Mouse (Mus musculus) intestine, postnatal 0 days (tissue): ENCODE data around the gene Gramd1b. TPM values are rescaled to one million over a fixed set of nuclear protein-coding genes. Genes with fewer than 3 reads are reported as not detected.

ENCODE experiments used
- ATAC-seq: fragments of 200-750 bp; cut with Nextera tagmentation; 2 replicates; pipeline ENCODE4 v1.8.0; 2017; ENCODE audit warnings: mild to moderate bottlenecking, moderate TSS enrichment, moderate library complexity
- H3K27ac ChIP-seq: fragments of 300-500 bp; sonication (generic); 2 replicates; pipeline ENCODE4 v1.5.1; 2014; ENCODE audit warnings: mild to moderate bottlenecking, low read depth, low read length, moderate library complexity
- H3K27me3 ChIP-seq: fragments of 300-500 bp; sonication (generic); replicated peaks from 2 replicates; pipeline ENCODE4 v1.6.1; 2014; ENCODE audit warnings: low read length, mixed read lengths; ENCODE audit not compliant: control insufficient read depth, insufficient read depth
- H3K36me3 ChIP-seq: fragments of 300-500 bp; sonication (generic); 2 replicates; pipeline ENCODE4 v1.6.1; 2014; ENCODE audit warnings: mild to moderate bottlenecking, moderate library complexity; ENCODE audit not compliant: control insufficient read depth, insufficient read depth
- H3K4me1 ChIP-seq: fragments of 300-500 bp; sonication (generic); replicated peaks from 2 replicates; pipeline ENCODE4 v1.6.1; 2014; ENCODE audit warnings: antibody characterized with exemption, low read length, mixed read lengths; ENCODE audit not compliant: control insufficient read depth, insufficient read depth
- H3K4me2 ChIP-seq: fragments of 300-500 bp; sonication (generic); replicated peaks from 2 replicates; pipeline ENCODE4 v1.6.1; 2014; ENCODE audit warnings: low read depth, mild to moderate bottlenecking, moderate library complexity
- H3K4me3 ChIP-seq: fragments of 300-500 bp; sonication (generic); 2 replicates; pipeline ENCODE4 v1.5.1; 2014; ENCODE audit warnings: low read depth, low read length
- H3K9ac ChIP-seq: fragments of 300-500 bp; sonication (generic); 2 replicates; pipeline ENCODE4 v1.6.1; 2014; ENCODE audit warnings: mild to moderate bottlenecking, low read depth, low read length
- H3K9me3 ChIP-seq: fragments of 300-500 bp; sonication (generic); 2 replicates; pipeline ENCODE4 v1.6.1; 2016; ENCODE audit warnings: mixed run types; ENCODE audit not compliant: control insufficient read depth
- CTCF ChIP-seq: sonication (generic); IDR thresholded peaks from 2 replicates; pipeline ENCODE4 v1.5.1; 2016; ENCODE audit warnings: low read depth, mild to moderate bottlenecking, control low read depth, antibody characterized with exemption, moderate library complexity
- WGBS: fragments of 180-500 bp; shearing (Covaris S2); extraction: QIAGEN DNeasy Blood & Tissue Kit; methylation state at CpG from one replicate; pipeline ENCODE4 v1.1.7; 2014; 5-methylcytosine and 5-hydroxymethylcytosine counted together
- polyA plus RNA-seq: library from polyadenylated mRNA; unstranded; fragments of >200 nt; fragmentation: Nextera tagmentation; extraction: Ambion mirVana; gene quantifications from 2 replicates; pipeline ENCODE4 v1.2.1, GENCODE M21; 2015

Gramd1b gene
- polyA plus RNA-seq, result 15.2 and 18.6 TPM in 2 replicates

DNA sequence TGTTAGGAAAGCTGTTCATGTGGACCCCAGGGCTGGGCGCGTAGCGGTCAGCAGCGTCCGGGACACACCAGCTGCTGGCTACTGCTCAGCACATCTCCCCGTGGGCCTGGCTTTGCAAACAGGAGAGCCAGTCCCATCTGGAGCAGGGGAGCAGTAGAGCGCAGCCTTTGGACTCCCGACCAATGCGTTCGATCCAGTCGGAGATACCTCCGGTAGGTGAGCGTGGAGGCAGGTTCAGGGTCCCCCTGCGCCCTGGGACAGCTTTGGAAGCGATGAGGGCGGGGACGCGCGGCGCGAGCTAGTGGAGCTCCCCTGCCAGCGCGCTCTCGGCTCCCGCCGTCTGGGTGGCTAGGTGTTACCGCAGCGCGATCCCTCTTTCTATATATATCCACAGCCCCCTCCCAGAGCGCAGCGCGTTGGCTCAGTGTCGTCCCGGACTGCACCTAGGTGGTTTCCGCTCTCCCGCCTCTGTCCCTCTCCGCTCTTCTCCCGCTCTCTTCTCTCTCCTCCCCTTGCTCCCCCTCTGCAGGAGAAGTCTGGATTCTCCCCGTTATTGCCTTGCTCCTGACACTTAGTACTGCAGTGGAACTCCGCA lies at the start of gene Gramd1b:
TSS of gene Gramd1b (minus strand) at position 357 of the 595 bp plus-strand sequence.
- Histone ChIP-seq H3K36me3 (no peaks in the 10 kb centered on the region), H3K4me1 (no peaks in the 10 kb centered on the region), H3K4me2 (peak within 1 kb of the TSS; percentile 60), H3K4me3 (peak within 1 kb of the TSS; percentile 35), H3K9me3 (no peaks in the 10 kb centered on the region), H3K9ac (no peak within 1 kb of the TSS), H3K27ac (no peak within 1 kb of the TSS), H3K27me3 (peaks cover 10% of the 10 kb centered on the region)
- WGBS, result under 1% methylated on average over 40 of the region's 40 CpGs
- ATAC-seq, result 0 out of 2 replicates have a peak, but pooled peaks have one; percentile 19
- TF ChIP-seq CTCF, result no peak

DNA sequence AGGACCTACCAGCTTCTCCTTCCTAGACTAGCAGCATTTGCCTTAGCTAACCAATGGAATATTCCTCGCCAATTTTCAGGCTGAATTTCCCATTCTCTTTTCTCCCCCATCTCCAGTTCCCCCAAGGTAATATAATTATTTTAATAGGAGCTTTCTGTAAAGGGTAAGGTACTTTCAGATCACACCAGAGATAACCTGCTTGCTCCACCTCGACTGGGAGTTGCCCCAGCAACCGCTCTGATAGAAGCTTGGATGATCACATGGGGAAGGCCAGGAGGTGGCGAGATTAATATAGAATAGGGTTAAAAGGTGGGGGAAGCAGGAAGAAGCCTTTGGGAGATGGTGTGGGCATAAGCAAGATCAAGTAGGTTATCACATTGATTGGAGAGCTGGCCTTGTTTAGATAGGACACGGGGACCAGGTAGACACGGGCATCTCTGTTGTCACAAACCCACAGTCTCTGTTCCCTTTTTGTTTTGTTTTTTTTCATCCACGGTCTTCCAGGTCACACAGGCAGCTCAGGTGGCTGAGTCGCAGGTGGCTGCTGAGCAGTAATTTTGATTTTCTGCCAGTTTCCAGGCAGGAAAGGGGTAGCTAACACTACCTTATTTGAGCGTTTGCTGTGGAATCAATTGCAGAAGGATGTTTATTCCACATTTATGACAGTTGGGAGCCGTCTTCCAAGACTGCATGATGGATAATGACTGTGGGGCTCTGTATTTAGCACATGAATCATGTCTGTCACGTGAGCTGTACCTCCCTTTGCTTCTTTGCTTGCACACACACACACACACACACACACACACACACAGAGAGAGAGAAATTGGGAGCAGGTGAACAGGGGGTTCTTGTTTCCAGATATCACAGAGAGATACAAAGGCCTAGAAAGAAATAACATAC lies 47.8 kb upstream of the Gramd1b start:
- no peak overlapping the region for H3K27ac ChIP-seq
- no peak overlapping the region for H3K4me2 ChIP-seq
- no peak overlapping the region for H3K4me3 ChIP-seq
- 49% methylated on average over 11 of the region's 11 CpGs for WGBS
- H3K9ac ChIP-seq, result no peak overlapping the region
- H3K36me3 ChIP-seq, result no peaks in the 10 kb centered on the region
- H3K4me1 ChIP-seq, result no peaks in the 10 kb centered on the region
- H3K9me3 ChIP-seq, result no peaks in the 10 kb centered on the region
- no peak for TF ChIP-seq CTCF
- ATAC-seq, result no peak
- no peaks in the 10 kb centered on the region for H3K27me3 ChIP-seq

DNA sequence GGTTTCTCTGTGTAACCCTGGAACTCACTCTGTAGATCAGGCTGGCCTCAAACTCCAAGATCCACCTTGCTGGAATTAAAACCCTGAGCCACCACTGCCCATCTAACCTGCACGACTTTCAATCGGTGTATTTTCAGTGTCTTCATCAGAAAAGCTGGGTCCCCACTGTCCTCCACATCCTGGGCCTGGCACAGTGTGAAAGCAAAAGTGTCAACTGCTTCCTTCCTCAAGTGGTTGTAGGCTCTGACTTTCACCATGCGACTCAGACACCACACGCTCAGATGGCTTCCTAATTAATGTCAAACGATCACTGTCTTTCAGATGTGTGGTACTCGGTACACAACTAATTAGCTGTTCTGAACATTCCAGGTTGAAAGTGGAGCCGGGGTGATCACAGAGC lies 45.9 kb upstream of the Gramd1b start:
- Histone ChIP-seq H3K9ac (no peak overlapping the region), H3K4me3 (no peak overlapping the region), H3K4me1 (no peaks in the 10 kb centered on the region), H3K36me3 (no peaks in the 10 kb centered on the region), H3K4me2 (no peak overlapping the region), H3K27ac (no peak overlapping the region), H3K9me3 (no peaks in the 10 kb centered on the region), H3K27me3 (no peaks in the 10 kb centered on the region)
- 75% methylated on average over 7 of the region's 7 CpGs for WGBS
- ATAC-seq, result no peak
- TF ChIP-seq CTCF, result no peak

DNA sequence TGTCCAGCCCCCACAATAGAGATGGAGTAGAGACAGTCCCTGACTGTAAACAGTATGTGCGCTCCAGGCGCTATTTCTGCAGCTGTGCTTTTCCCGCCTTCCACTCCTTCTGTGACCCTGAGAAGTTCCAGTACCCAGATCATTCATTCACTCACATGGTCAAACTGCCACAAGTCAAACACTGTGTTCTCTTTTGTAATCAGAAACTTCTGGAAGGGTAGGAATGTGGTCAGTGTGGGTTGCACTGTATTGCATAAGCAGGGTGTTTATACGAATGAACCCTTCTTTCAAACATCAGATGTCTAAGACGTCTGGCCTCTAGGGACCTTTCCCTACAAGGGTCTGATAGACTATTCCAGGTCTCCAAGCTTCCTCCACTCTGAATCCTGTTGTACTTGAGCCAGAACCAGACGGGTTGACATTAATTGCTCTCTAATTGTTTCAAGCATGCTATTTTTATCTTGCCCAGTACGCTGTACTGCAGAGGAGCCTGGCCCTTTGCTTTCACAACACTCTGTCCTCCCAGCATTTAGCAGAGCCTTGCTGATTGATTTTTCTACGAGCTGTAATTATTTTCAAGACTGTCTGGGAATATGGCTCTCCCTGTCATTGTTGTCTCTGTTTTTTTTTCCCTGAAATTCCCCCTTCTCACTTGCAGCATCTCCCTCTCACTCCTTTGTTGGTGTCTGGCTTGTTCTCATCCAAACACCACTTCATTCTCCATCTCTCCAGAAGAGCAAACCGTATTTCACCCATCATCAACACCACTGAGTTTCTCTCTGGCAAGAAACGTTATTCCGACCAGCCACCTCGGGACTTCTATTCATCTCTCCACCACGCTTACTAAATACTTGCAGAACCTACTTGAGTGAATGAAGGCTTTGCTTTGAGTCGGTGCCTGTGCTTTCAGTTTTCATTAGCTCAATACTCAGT lies 44.1 kb upstream of the Gramd1b start:
- no peaks in the 10 kb centered on the region for H3K27me3 ChIP-seq
- H3K4me3 ChIP-seq, result no peak overlapping the region
- H3K4me1 ChIP-seq, result no peaks in the 10 kb centered on the region
- H3K9ac ChIP-seq, result no peak overlapping the region
- ATAC-seq, result peak; percentile 45
- H3K27ac ChIP-seq, result no peak overlapping the region
- no peak for TF ChIP-seq CTCF
- 45% methylated on average over 14 of the region's 14 CpGs for WGBS
- H3K4me2 ChIP-seq, result no peak overlapping the region
- H3K9me3 ChIP-seq, result no peaks in the 10 kb centered on the region
- H3K36me3 ChIP-seq, result no peaks in the 10 kb centered on the region

DNA sequence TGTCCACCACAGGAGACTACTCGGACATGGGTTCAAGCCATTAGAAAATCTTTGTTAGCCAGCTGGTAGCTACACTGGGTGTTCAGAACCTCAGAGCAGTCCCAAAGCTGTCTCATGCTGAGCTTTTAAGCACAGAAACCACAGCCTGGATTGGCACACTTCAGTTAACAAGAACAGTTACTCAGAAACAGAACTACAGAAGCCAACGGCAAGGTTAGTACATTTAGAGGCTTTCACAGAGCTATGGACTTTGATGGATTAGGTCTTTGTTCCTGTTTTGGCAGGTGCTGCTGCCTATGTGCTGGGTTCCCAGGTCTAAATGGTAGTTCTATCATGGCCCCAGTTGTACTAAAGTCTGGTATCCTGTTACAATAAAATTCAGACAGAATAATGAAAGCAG lies 40.1 kb upstream of the Gramd1b start:
- Histone ChIP-seq H3K9ac (no peak overlapping the region), H3K4me3 (no peak overlapping the region), H3K4me1 (no peaks in the 10 kb centered on the region), H3K9me3 (no peaks in the 10 kb centered on the region), H3K27me3 (no peaks in the 10 kb centered on the region), H3K36me3 (no peaks in the 10 kb centered on the region), H3K27ac (no peak overlapping the region), H3K4me2 (no peak overlapping the region)
- TF ChIP-seq CTCF, result no peak
- no peak for ATAC-seq
- WGBS, result 73% methylated on average over 2 of the region's 2 CpGs

DNA sequence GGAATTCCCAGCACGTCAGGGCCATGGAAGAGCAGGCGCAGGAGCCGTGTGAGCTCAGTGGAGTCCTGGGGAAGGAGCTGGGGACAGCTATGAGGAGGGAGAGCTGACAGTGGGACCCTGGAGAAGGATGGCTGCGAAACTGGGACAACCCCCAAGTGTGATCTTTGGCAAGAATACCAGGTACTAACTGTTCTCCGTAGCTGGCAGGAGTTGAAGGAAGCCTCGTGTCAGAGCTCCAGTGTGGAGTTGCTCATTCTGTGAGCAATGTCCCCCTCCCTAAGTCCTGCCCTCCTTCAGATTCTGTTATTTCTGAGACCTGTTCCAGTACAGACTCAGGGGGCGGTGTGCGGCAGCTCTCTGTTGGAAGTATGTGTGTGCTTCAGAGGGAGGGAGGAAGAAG lies 36.9 kb upstream of the Gramd1b start:
- Histone ChIP-seq H3K4me2 (no peak overlapping the region), H3K27ac (no peak overlapping the region), H3K9me3 (no peaks in the 10 kb centered on the region), H3K27me3 (no peaks in the 10 kb centered on the region), H3K9ac (no peak overlapping the region), H3K36me3 (no peaks in the 10 kb centered on the region), H3K4me3 (no peak overlapping the region), H3K4me1 (no peaks in the 10 kb centered on the region)
- WGBS, result 74% methylated on average over 8 of the region's 8 CpGs
- 0 out of 2 replicates have a peak, but pooled peaks have one; percentile 4 for TF ChIP-seq CTCF
- no peak for ATAC-seq
